Mouse (Mus musculus) hindlimb bud, embryonic 11.5 days (tissue): ENCODE measurements around the gene Atp6v0a2.
"Not testable (repeated sequence)": the region's sequence is repeated elsewhere in the genome, so short reads cannot be mapped to it uniquely, and the experiment has no call there.

Experiments
- DNase-seq: peaks from one replicate; pipeline ENCODE4 v3.0.0-alpha.2; 2012; ENCODE audit warnings: low read depth, low spot score; ENCODE audit errors: extremely low spot score

Atp6v0a2 gene

GRCm38 (mm10) chr5:124628448-124629363 is at the start of gene Atp6v0a2:
TSS of gene Atp6v0a2 (plus strand) at chr5:124628576.
- DNase-seq, result peak; percentile 62

- DNase-seq, result peak; percentile 72
These were observed 49.6 kb upstream of the Atp6v0a2 start, which contains the start of the genes Eif2b1 and Gtf2h3 for GRCm38 (mm10) chr5:124578633-124579317. TSS of gene Eif2b1 (minus strand) at chr5:124579131. TSS of gene Gtf2h3 (plus strand) at chr5:124579140.

GRCm38 (mm10) chr5:124582515-124582914 is 45.9 kb upstream of the Atp6v0a2 start:
- DNase-seq, result no peak

GRCm38 (mm10) chr5:124592768-124593167 is 35.6 kb upstream of the Atp6v0a2 start:
- no peak for DNase-seq

- peak; percentile 90 for DNase-seq
These were observed 29.9 kb upstream of the Atp6v0a2 start for GRCm38 (mm10) chr5:124598224-124599174.

- not testable (repeated sequence) for DNase-seq
These were observed 28.6 kb upstream of the Atp6v0a2 start for GRCm38 (mm10) chr5:124599726-124600125.

GRCm38 (mm10) chr5:124602349-124602748 is 26.0 kb upstream of the Atp6v0a2 start:
- peak; percentile 20 for DNase-seq

- DNase-seq, result no peak
These were observed 24.1 kb upstream of the Atp6v0a2 start for GRCm38 (mm10) chr5:124604296-124604695.

- DNase-seq, result no peak
These were observed 23.2 kb upstream of the Atp6v0a2 start for GRCm38 (mm10) chr5:124605041-124605622.

GRCm38 (mm10) chr5:124610965-124611364 is 17.4 kb upstream of the Atp6v0a2 start:
- DNase-seq, result no peak

- DNase-seq, result no peak
These were observed 13.7 kb upstream of the Atp6v0a2 start for GRCm38 (mm10) chr5:124614709-124615108.

GRCm38 (mm10) chr5:124618711-124619110 is 9.7 kb upstream of the Atp6v0a2 start:
- DNase-seq, result no peak

GRCm38 (mm10) chr5:124621362-124621761 is 7.0 kb upstream of the Atp6v0a2 start:
- DNase-seq, result no peak

GRCm38 (mm10) chr5:124622890-124623289 is 5.5 kb upstream of the Atp6v0a2 start:
- no peak for DNase-seq

GRCm38 (mm10) chr5:124624291-124624690 is 4.1 kb upstream of the Atp6v0a2 start:
- no peak for DNase-seq

- DNase-seq, result no peak
These were observed 1.3 kb downstream of the Atp6v0a2 start for GRCm38 (mm10) chr5:124629641-124630040.

- no peak for DNase-seq
These were observed 3.3 kb downstream of the Atp6v0a2 start for GRCm38 (mm10) chr5:124631685-124632084.

GRCm38 (mm10) chr5:124632461-124632860 is 4.1 kb downstream of the Atp6v0a2 start:
- DNase-seq, result no peak

GRCm38 (mm10) chr5:124633425-124633824 is 5.0 kb downstream of the Atp6v0a2 start:
- no peak for DNase-seq

GRCm38 (mm10) chr5:124635068-124635467 is 6.7 kb downstream of the Atp6v0a2 start:
- DNase-seq, result not testable (repeated sequence)
